Mouse (Mus musculus) MEL (cell line): Measurements from ENCODE around the gene Pno1. TPM values are rescaled to one million over a fixed set of nuclear protein-coding genes. Genes with fewer than 3 reads are reported as not detected.

Experiments
- DNase-seq: peaks from one replicate; pipeline ENCODE4 v3.0.0; 2011; ENCODE audit warnings: low read depth, low spot score
- H3K27ac ChIP-seq: 2 replicates; pipeline ENCODE4 v1.5.1; 2012; ENCODE audit warnings: low read depth, mild to moderate bottlenecking, control low read depth, low read length, moderate library complexity; ENCODE audit not compliant: control insufficient read depth
- H3K27me3 ChIP-seq, 2 experiments: fragments of 150-350 bp in 1 of 2; sonication (generic) in 1 of 2; 2 replicates each; pipeline ENCODE4 v1.6.1; 2012; ENCODE audit warnings: low read length in 2 of 2, mild to moderate bottlenecking in 2 of 2, improper control_type of control experiment in 1 of 2, moderate library complexity in 1 of 2; ENCODE audit not compliant: insufficient read depth in 2 of 2, control insufficient read depth in 1 of 2
- H3K36me3 ChIP-seq, 2 experiments: 2 replicates each; pipeline ENCODE4 v1.6.1; 2012 to 2014; ENCODE audit warnings: low read length in 2 of 2, improper control_type of control experiment in 1 of 2, inconsistent platforms in 1 of 2, mild to moderate bottlenecking in 1 of 2; ENCODE audit not compliant: insufficient read depth in 2 of 2, control insufficient read depth in 1 of 2
- H3K4me1 ChIP-seq, 2 experiments: fragments of 150-350 bp in 1 of 2; sonication (generic) in 1 of 2; 2 replicates each; pipeline ENCODE4 v1.6.1; 2012; ENCODE audit warnings: low read length in 2 of 2, improper control_type of control experiment in 1 of 2, mild to moderate bottlenecking in 1 of 2; ENCODE audit not compliant: insufficient read depth in 2 of 2, control insufficient read depth in 1 of 2
- H3K4me3 ChIP-seq, 2 experiments: fragments of 150-350 bp in 1 of 2; sonication (generic) in 1 of 2; 2 replicates each; pipeline ENCODE4 v1.5.1; 2012; ENCODE audit warnings: low read depth in 2 of 2, low read length in 2 of 2, mild to moderate bottlenecking in 2 of 2, moderate library complexity in 2 of 2, control low read depth in 1 of 2, improper control_type of control experiment in 1 of 2; ENCODE audit not compliant: control insufficient read depth in 1 of 2, insufficient read depth in 1 of 2
- H3K79me2 ChIP-seq: 2 replicates; pipeline ENCODE4 v1.6.1; 2012; ENCODE audit warnings: mild to moderate bottlenecking, low read length, moderate library complexity; ENCODE audit not compliant: control insufficient read depth, poor library complexity, insufficient read depth
- H3K9ac ChIP-seq: 2 replicates; pipeline ENCODE4 v1.6.1; 2012; ENCODE audit warnings: low read depth, mild to moderate bottlenecking, control low read depth, low read length, moderate library complexity; ENCODE audit not compliant: control insufficient read depth, poor library complexity, severe bottlenecking
- H3K9me3 ChIP-seq: fragments of 150-350 bp; sonication (generic); replicated peaks from 2 replicates; pipeline ENCODE4 v1.6.1; 2012; ENCODE audit warnings: mild to moderate bottlenecking, low read length, improper control_type of control experiment, moderate library complexity; ENCODE audit not compliant: insufficient read depth
- BHLHE40 ChIP-seq: IDR thresholded peaks from 2 replicates; pipeline ENCODE4 v1.6.1; 2012; ENCODE audit warnings: low read depth, mild to moderate bottlenecking, inconsistent platforms, low read length, improper control_type of control experiment, borderline replicate concordance
- CHD1 ChIP-seq: IDR thresholded peaks from 2 replicates; pipeline ENCODE4 v1.6.1; 2012; ENCODE audit warnings: low read depth, mild to moderate bottlenecking, inconsistent platforms, low read length, improper control_type of control experiment
- CHD2 ChIP-seq: IDR thresholded peaks from 2 replicates; pipeline ENCODE4 v1.6.1; 2011; ENCODE audit warnings: low read length, improper control_type of control experiment
- CTCF ChIP-seq, 3 experiments: IDR thresholded peaks in 2 of 3; conservative IDR thresholded peaks in 1 of 3; 2 replicates each; pipeline ENCODE4 v1.5.1; 2011 to 2012; ENCODE audit warnings: low read length in 3 of 3, low read depth in 2 of 3, mild to moderate bottlenecking in 2 of 3, improper control_type of control experiment in 1 of 3, inconsistent platforms in 1 of 3, mixed read lengths in 1 of 3, moderate library complexity in 1 of 3; ENCODE audit not compliant: control insufficient read depth in 1 of 3, insufficient read depth in 1 of 3, poor library complexity in 1 of 3, severe bottlenecking in 1 of 3
- E2F4 ChIP-seq: IDR thresholded peaks from 2 replicates; pipeline ENCODE4 v1.6.1; 2011; ENCODE audit warnings: low read depth, low read length, improper control_type of control experiment, borderline replicate concordance
- ELF1 ChIP-seq: IDR thresholded peaks from 2 replicates; pipeline ENCODE4 v1.6.1; 2014; ENCODE audit warnings: low read depth, mild to moderate bottlenecking, inconsistent platforms, low read length, improper control_type of control experiment, moderate library complexity
- EP300 ChIP-seq, 2 experiments: IDR thresholded peaks; 2 replicates each; pipeline ENCODE4 v1.6.1; 2011; ENCODE audit warnings: improper control_type of control experiment in 2 of 2, low read length in 2 of 2, low read depth in 1 of 2, mild to moderate bottlenecking in 1 of 2
- ETS1 ChIP-seq: IDR thresholded peaks from 2 replicates; pipeline ENCODE4 v1.6.1; 2012; ENCODE audit warnings: low read depth, mild to moderate bottlenecking, inconsistent platforms, low read length, improper control_type of control experiment, moderate library complexity
- GABPA ChIP-seq: IDR thresholded peaks from 2 replicates; pipeline ENCODE4 v1.6.1; 2012; ENCODE audit warnings: low read depth, mild to moderate bottlenecking, inconsistent platforms, low read length, improper control_type of control experiment, moderate library complexity
- GATA1 ChIP-seq: IDR thresholded peaks from 2 replicates; pipeline ENCODE4 v1.6.1; 2011; ENCODE audit warnings: low read depth, low read length, improper control_type of control experiment
- KAT2A ChIP-seq: conservative IDR thresholded peaks from 2 replicates; pipeline ENCODE4 v1.6.1; 2012; ENCODE audit warnings: low read depth, low read length, improper control_type of control experiment, inconsistent platforms
- MAFK ChIP-seq: IDR thresholded peaks from 2 replicates; pipeline ENCODE4 v1.6.1; 2011; ENCODE audit warnings: low read depth, mild to moderate bottlenecking, low read length, improper control_type of control experiment, borderline replicate concordance
- MAX ChIP-seq: IDR thresholded peaks from 2 replicates; pipeline ENCODE4 v1.6.1; 2011; ENCODE audit warnings: low read length, improper control_type of control experiment
- MAZ ChIP-seq: IDR thresholded peaks from 2 replicates; pipeline ENCODE4 v1.6.1; 2012; ENCODE audit warnings: low read depth, mild to moderate bottlenecking, inconsistent platforms, low read length, improper control_type of control experiment
- MEF2A ChIP-seq: IDR thresholded peaks from 2 replicates; pipeline ENCODE4 v1.6.1; 2014; ENCODE audit warnings: low read depth, mild to moderate bottlenecking, inconsistent platforms, low read length, improper control_type of control experiment; ENCODE audit not compliant: poor library complexity, insufficient replicate concordance, severe bottlenecking; ENCODE audit errors: extremely low read depth
- MXI1 ChIP-seq: IDR thresholded peaks from 2 replicates; pipeline ENCODE4 v1.6.1; 2011; ENCODE audit warnings: mild to moderate bottlenecking, low read depth, low read length, improper control_type of control experiment
- MYB ChIP-seq: IDR thresholded peaks from 2 replicates; pipeline ENCODE4 v1.6.1; 2011; ENCODE audit warnings: mild to moderate bottlenecking, low read depth, low read length, improper control_type of control experiment
- MYC ChIP-seq: IDR thresholded peaks from 2 replicates; pipeline ENCODE4 v1.6.1; 2011; ENCODE audit warnings: low read depth, mild to moderate bottlenecking, low read length, improper control_type of control experiment, moderate library complexity
- NELFE ChIP-seq: IDR thresholded peaks from 2 replicates; pipeline ENCODE4 v1.6.1; 2011; ENCODE audit warnings: low read depth, low read length, improper control_type of control experiment
- POLR2AphosphoS2 ChIP-seq: IDR thresholded peaks from 2 replicates; pipeline ENCODE4 v1.6.1; 2011; ENCODE audit warnings: low read length, improper control_type of control experiment
- POLR2AphosphoS5 ChIP-seq: IDR thresholded peaks from 2 replicates; pipeline ENCODE4 v1.6.1; 2012; ENCODE audit warnings: low read depth, borderline replicate concordance, mild to moderate bottlenecking, inconsistent platforms, low read length, moderate library complexity, mixed read lengths
- RAD21 ChIP-seq: IDR thresholded peaks from 2 replicates; pipeline ENCODE4 v1.6.1; 2011; ENCODE audit warnings: mild to moderate bottlenecking, low read depth, low read length, improper control_type of control experiment
- RCOR1 ChIP-seq: IDR thresholded peaks from 2 replicates; pipeline ENCODE4 v1.6.1; 2012; ENCODE audit warnings: low read depth, mild to moderate bottlenecking, inconsistent platforms, low read length, improper control_type of control experiment
- SIN3A ChIP-seq: IDR thresholded peaks from 2 replicates; pipeline ENCODE4 v1.6.1; 2012; ENCODE audit warnings: low read length, improper control_type of control experiment, inconsistent platforms
- SMC3 ChIP-seq: IDR thresholded peaks from 2 replicates; pipeline ENCODE4 v1.6.1; 2011; ENCODE audit warnings: low read depth, low read length, improper control_type of control experiment
- TBP ChIP-seq: IDR thresholded peaks from 2 replicates; pipeline ENCODE4 v1.8.0; 2011; ENCODE audit warnings: low read depth, low read length, improper control_type of control experiment
- TCF12 ChIP-seq: IDR thresholded peaks from 2 replicates; pipeline ENCODE4 v1.6.1; 2014; ENCODE audit warnings: low read depth, mild to moderate bottlenecking, inconsistent platforms, low read length, improper control_type of control experiment, moderate library complexity
- UBTF ChIP-seq: IDR thresholded peaks from 2 replicates; pipeline ENCODE4 v1.6.1; 2012; ENCODE audit warnings: low read depth, mild to moderate bottlenecking, inconsistent platforms, low read length, improper control_type of control experiment, moderate library complexity, borderline replicate concordance; ENCODE audit not compliant: insufficient read depth
- USF1 ChIP-seq: IDR thresholded peaks from 2 replicates; pipeline ENCODE4 v1.6.1; 2014; ENCODE audit warnings: low read depth, mild to moderate bottlenecking, inconsistent platforms, low read length, improper control_type of control experiment, moderate library complexity
- USF2 ChIP-seq, 2 experiments: IDR thresholded peaks; 2 replicates each; pipeline ENCODE4 v1.6.1; 2011 to 2012; ENCODE audit warnings: improper control_type of control experiment in 2 of 2, low read length in 2 of 2, borderline replicate concordance in 1 of 2, inconsistent platforms in 1 of 2, low read depth in 1 of 2, mild to moderate bottlenecking in 1 of 2; ENCODE audit not compliant: insufficient read depth in 1 of 2
- ZC3H11A ChIP-seq: IDR thresholded peaks from 2 replicates; pipeline ENCODE4 v1.6.1; 2012; ENCODE audit warnings: low read depth, mild to moderate bottlenecking, inconsistent platforms, low read length, improper control_type of control experiment
- ZKSCAN1 ChIP-seq: IDR thresholded peaks from 2 replicates; pipeline ENCODE4 v1.6.1; 2012; ENCODE audit warnings: low read depth, mild to moderate bottlenecking, inconsistent platforms, low read length, improper control_type of control experiment, moderate library complexity
- ZMIZ1 ChIP-seq: IDR thresholded peaks from 2 replicates; pipeline ENCODE4 v1.6.1; 2012; ENCODE audit warnings: low read depth, mild to moderate bottlenecking, inconsistent platforms, low read length, improper control_type of control experiment, moderate library complexity
- polyA plus RNA-seq, 2 experiments: library from polyadenylated mRNA; stranded (reverse) in 1 of 2; unstranded in 1 of 2; fragments of >175 nt in 1 of 2; fragments of >200 nt in 1 of 2; gene quantifications; 2 replicates each; pipeline versions ENCODE4 v1.2.1 to v1.2.4; 2012; ENCODE audit warnings: low replicate concordance in 2 of 2, low read depth in 1 of 2; ENCODE audit not compliant: insufficient read length in 2 of 2, insufficient read depth in 1 of 2, missing spikeins in 1 of 2
- total RNA-seq: library from RNA; depleted of rRNA; stranded (reverse); fragments of 300-350 nt; gene quantifications from 2 replicates; pipeline ENCODE4 v1.2.3, GENCODE M21; 2012; rRNA removed

Gene Pno1
- total RNA-seq (113 and 121 TPM in 2 replicates), polyA plus RNA-seq (1,000 to 10,000 TPM in 1 of 2 experiments, 10 to 100 TPM in 1; 64.4 to 1,147 TPM)

DNA sequence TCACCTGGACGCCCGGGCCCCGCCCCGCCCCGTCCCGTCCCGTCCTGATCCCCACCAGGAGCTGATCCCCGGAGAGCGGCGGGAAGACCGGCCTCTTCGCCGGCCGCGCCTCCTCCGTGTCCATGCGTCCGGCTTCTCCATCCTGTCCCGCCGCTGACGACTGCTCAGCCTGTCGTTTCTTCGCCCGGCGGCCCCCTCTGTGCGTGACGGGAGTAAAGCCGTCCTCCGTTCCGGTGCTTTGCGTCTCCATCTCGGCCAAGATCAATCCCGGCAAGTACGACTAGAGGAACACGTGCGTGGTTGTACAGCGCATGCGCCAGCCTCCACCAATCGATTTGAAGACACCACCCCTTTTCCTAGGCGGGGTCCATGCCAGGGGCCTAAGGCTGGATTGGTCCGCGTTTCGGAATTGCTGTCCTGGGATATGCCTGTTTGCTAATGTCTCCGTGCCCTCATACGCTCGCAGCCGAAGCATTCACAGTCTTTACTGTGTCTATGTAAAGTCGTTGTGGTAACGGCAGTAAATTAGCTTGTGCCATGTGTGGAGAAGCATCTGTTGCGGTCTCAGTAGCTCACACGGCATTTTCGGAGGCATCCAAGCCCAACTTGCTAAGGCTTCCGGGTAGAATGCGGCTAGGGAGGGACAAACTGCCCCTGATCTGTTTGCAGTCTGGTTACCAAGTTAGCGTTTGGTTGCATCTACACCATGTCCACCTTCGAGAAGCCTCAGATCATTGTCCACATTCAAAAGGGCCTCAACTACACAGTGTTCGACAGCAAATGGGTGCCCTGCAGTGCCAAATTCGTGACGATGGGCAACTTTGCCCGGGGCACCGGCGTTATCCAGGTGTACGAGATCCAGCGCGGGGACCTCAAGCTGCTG lies at the start of gene Pno1:
Pno1 (minus strand) TSS at position 311 of the 883 bp plus-strand sequence.
- DNase-seq: peak; percentile 100
- Histone ChIP-seq H3K36me3 (peaks cover 11 to 21% of the 10 kb centered on the region in 2 experiments), H3K4me3 (peak within 1 kb of the TSS; percentile 81 to 87), H3K27me3 (no peaks in the 10 kb centered on the region), H3K79me2 (peaks cover 31% of the 10 kb centered on the region), H3K9me3 (no peaks in the 10 kb centered on the region), H3K9ac (peak within 1 kb of the TSS; percentile 84), H3K4me1 (peaks cover 13 to 14% of the 10 kb centered on the region in 2 experiments), H3K27ac (peak within 1 kb of the TSS; percentile 83)
- TF ChIP-seq MAZ: peak; percentile 69; the same call in 1 of the 2 replicates
- peak; percentile 100 for TF ChIP-seq MAX
- no peak; the same call in 1 of the 2 replicates for TF ChIP-seq ZC3H11A
- TF ChIP-seq ETS1: peak; percentile 31; the same call in 1 of the 2 replicates
- peak; percentile 61; the same call in 1 of the 2 replicates for TF ChIP-seq BHLHE40
- peak; percentile 86 for TF ChIP-seq NELFE
- no peak for TF ChIP-seq RAD21
- peak; percentile 76 for TF ChIP-seq POLR2AphosphoS2
- TF ChIP-seq MEF2A: no peak
- peak; percentile 98 for TF ChIP-seq MYC
- TF ChIP-seq SMC3: peak; percentile 27; the same call in 1 of the 2 replicates
- TF ChIP-seq RCOR1: peak; percentile 63
- peak; percentile 24; the same call in 1 of the 2 replicates for TF ChIP-seq GATA1
- TF ChIP-seq ZMIZ1: peak; percentile 61
- peak; percentile 89; the same call in 1 of the 2 replicates for TF ChIP-seq POLR2AphosphoS5
- TF ChIP-seq ZKSCAN1: no peak
- TF ChIP-seq SIN3A: peak; percentile 99
- no peak for TF ChIP-seq GABPA
- TF ChIP-seq USF2 (IDR thresholded peaks at IDR 0.05; ENCODE audit: borderline replicate concordance in 1 of 2, insufficient read depth in 1 of 2, low read depth in 1 of 2, low read length in 2 of 2): 0 out of 4 replicates have a peak, but pooled peaks of 1 of the 2 experiments have one; percentile 20
- peak; percentile 45 for TF ChIP-seq MYB
- peak; percentile 88 for TF ChIP-seq USF1
- no peak for TF ChIP-seq MAFK
- TF ChIP-seq MXI1: peak; percentile 100
- peak; percentile 96 for TF ChIP-seq ELF1
- TF ChIP-seq E2F4: 0 out of 2 replicates have a peak, but pooled peaks have one; percentile 36
- no peak for TF ChIP-seq CHD2
- TF ChIP-seq TCF12: peak; percentile 53
- TF ChIP-seq CTCF (IDR thresholded peaks at IDR 0.05 in 2 of 3, conservative IDR thresholded peaks at IDR 0.05 in 1 of 3; ENCODE audit: control insufficient read depth in 1 of 3, insufficient read depth in 1 of 3, low read depth in 2 of 3, low read length in 3 of 3, poor library complexity in 1 of 3, severe bottlenecking in 1 of 3): 0 out of 6 replicates have a peak, but pooled peaks of 1 of the 3 experiments have one; percentile 13
- 0 out of 2 replicates have a peak, but pooled peaks have one; percentile 59 for TF ChIP-seq UBTF
- peak; percentile 80 for TF ChIP-seq KAT2A
- peak; percentile 79; the same call in 1 of the 2 replicates for TF ChIP-seq TBP
- no peak; a peak in 1 of 4 replicates for TF ChIP-seq EP300 (IDR thresholded peaks at IDR 0.05; ENCODE audit: low read depth in 1 of 2, low read length in 2 of 2)
- no peak for TF ChIP-seq CHD1
